Mouse (Mus musculus) hindbrain, embryonic 14.5 days (tissue): ENCODE data around the gene Arhgef2. TPM values are rescaled to one million over a fixed set of nuclear protein-coding genes. Genes with fewer than 3 reads are reported as not detected.

ENCODE experiments used
- ATAC-seq: fragments of 200-750 bp; cut with Nextera tagmentation; 2 replicates; pipeline ENCODE4 v1.8.0; 2017; ENCODE audit warnings: moderate number of reproducible peaks, mild to moderate bottlenecking, moderate TSS enrichment, moderate library complexity; ENCODE audit not compliant: low FRiP score
- DNase-seq: peaks from one replicate; pipeline ENCODE4 v3.0.0-alpha.2; 2015; ENCODE audit warnings: low spot score
- H3K27ac ChIP-seq: fragments of 300-500 bp; sonication (generic); 2 replicates; pipeline ENCODE4 v1.5.1; 2014; ENCODE audit warnings: mild to moderate bottlenecking, moderate library complexity
- H3K27me3 ChIP-seq: fragments of 300-500 bp; sonication (generic); 2 replicates; pipeline ENCODE4 v1.6.1; 2014; ENCODE audit warnings: mild to moderate bottlenecking, low read length, mixed read lengths; ENCODE audit not compliant: control insufficient read depth, insufficient read depth
- H3K36me3 ChIP-seq: fragments of 300-500 bp; sonication (generic); replicated peaks from 2 replicates; pipeline ENCODE4 v1.6.1; 2014; ENCODE audit not compliant: control insufficient read depth, insufficient read depth
- H3K4me1 ChIP-seq: fragments of 300-500 bp; sonication (generic); replicated peaks from 2 replicates; pipeline ENCODE4 v1.6.1; 2014; ENCODE audit warnings: antibody characterized with exemption, low read length, mixed read lengths; ENCODE audit not compliant: control insufficient read depth, insufficient read depth
- H3K4me2 ChIP-seq: fragments of 300-500 bp; sonication (generic); replicated peaks from 2 replicates; pipeline ENCODE4 v1.6.1; 2014; ENCODE audit warnings: mild to moderate bottlenecking, moderate library complexity
- H3K4me3 ChIP-seq: fragments of 300-500 bp; sonication (generic); replicated peaks from 2 replicates; pipeline ENCODE4 v1.5.1; 2014; ENCODE audit warnings: mild to moderate bottlenecking, low read length
- H3K9ac ChIP-seq: fragments of 300-500 bp; sonication (generic); 2 replicates; pipeline ENCODE4 v1.6.1; 2014
- H3K9me3 ChIP-seq: fragments of 300-500 bp; sonication (generic); 2 replicates; pipeline ENCODE4 v1.6.1; 2016; ENCODE audit warnings: low read length; ENCODE audit not compliant: control insufficient read depth
- polyA plus RNA-seq: library from polyadenylated mRNA; unstranded; fragments of >200 nt; fragmentation: Nextera tagmentation; extraction: Ambion mirVana; gene quantifications from 2 replicates; pipeline ENCODE4 v1.2.1, GENCODE M21; 2014

Gene Arhgef2
- polyA plus RNA-seq, 1 experiment from 2014 or later: 115 TPM

GRCm38 (mm10) chr3:88695545-88695944 lies 89.8 kb downstream of the Arhgef2 start:
- Histone ChIP-seq H3K9me3 (no peaks in the 10 kb centered on the region), H3K4me1 (no peaks in the 10 kb centered on the region), H3K9ac (no peak overlapping the region), H3K4me3 (no peak overlapping the region), H3K36me3 (peaks cover 99% of the 10 kb centered on the region), H3K27ac (no peak overlapping the region), H3K27me3 (no peaks in the 10 kb centered on the region), H3K4me2 (no peak overlapping the region)
- DNase-seq (no peak), ATAC-seq (no peak)

Other genes with a start within 250 kb of the Arhgef2 start
- 0.94 and 1.1 TPM in 2 replicates for gene Paqr6, start 241.4 kb upstream of the Arhgef2 start, polyA plus RNA-seq
- gene Bglap3, start 233.2 kb upstream of the Arhgef2 start, polyA plus RNA-seq: 0.20 TPM in 1 of 2 replicates, not detected in the other
- not detected in 2 replicates for gene Bglap2, start 227.3 kb upstream of the Arhgef2 start, polyA plus RNA-seq
- gene Bglap, start 221.5 kb upstream of the Arhgef2 start, polyA plus RNA-seq: not detected in 2 replicates
- gene Pmf1, start 195.6 kb upstream of the Arhgef2 start, polyA plus RNA-seq: 26.0 and 27.4 TPM in 2 replicates
- 36.4 and 42.2 TPM in 2 replicates for gene Slc25a44, start 180.8 kb upstream of the Arhgef2 start, polyA plus RNA-seq
- 21.5 and 22.9 TPM in 2 replicates for gene Sema4a, start 144.8 kb upstream of the Arhgef2 start, polyA plus RNA-seq
- gene Lmna, start 96.0 kb upstream of the Arhgef2 start, polyA plus RNA-seq: 44.3 and 47.3 TPM in 2 replicates
- 30.8 and 31.0 TPM in 2 replicates for gene Mex3a, start 73.6 kb upstream of the Arhgef2 start, polyA plus RNA-seq
- 0.20 TPM in 1 of 2 replicates, not detected in the other for gene Rab25, start 57.7 kb upstream of the Arhgef2 start, polyA plus RNA-seq
- 102 and 107 TPM in 2 replicates for gene Lamtor2, start 52.9 kb upstream of the Arhgef2 start, polyA plus RNA-seq
- gene Ubqln4, start 52.2 kb upstream of the Arhgef2 start, polyA plus RNA-seq: 42.9 and 53.6 TPM in 2 replicates
- gene Ssr2, start 30.1 kb upstream of the Arhgef2 start, polyA plus RNA-seq: 117 and 129 TPM in 2 replicates
- not detected in 2 replicates for gene Rxfp4, start 47.2 kb downstream of the Arhgef2 start, polyA plus RNA-seq
- gene Khdc4, start 79.8 kb downstream of the Arhgef2 start, polyA plus RNA-seq: 79.3 and 86.7 TPM in 2 replicates
- 66.4 and 66.6 TPM in 2 replicates for gene Rit1, start 110.9 kb downstream of the Arhgef2 start, polyA plus RNA-seq
- gene Syt11, start 169.2 kb downstream of the Arhgef2 start, polyA plus RNA-seq: 207 and 233 TPM in 2 replicates
- 14.8 and 17.7 TPM in 2 replicates for gene Gon4l, start 229.3 kb downstream of the Arhgef2 start, polyA plus RNA-seq